Mouse (Mus musculus): Measurements from ENCODE around the gene Ksr1. TPM values are rescaled to one million over a fixed set of nuclear protein-coding genes. Genes with fewer than 3 reads are reported as not detected.
A peak's percentile ranks its signal among the peaks of the same experiment; 100 is the strongest.

Ksr1 gene
- polyA plus RNA-seq, 1 experiment = 28.1 TPM

DNA sequence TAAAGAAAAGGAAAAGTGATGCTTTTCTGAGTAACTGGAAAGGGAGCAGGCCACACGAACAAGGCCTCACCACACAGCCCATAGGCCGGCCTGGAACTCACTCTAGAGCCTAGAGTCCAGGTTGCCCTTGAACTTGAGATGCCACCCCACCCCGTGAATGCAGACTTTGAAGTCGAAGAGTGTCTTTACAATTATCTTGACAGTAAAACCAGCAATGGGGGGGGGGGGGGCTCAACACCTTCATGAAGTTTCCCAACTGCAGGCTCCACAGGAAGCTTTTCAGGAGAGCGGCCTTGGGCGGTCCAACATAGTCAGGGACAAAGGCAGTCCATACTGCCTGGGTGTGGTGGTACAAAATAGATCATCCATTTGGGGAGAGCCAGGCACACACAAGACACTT lies 7.6 kb downstream of the Ksr1 start:
- no peak for DNase-seq
- no peaks in the 10 kb centered on the region for H3K27me3 ChIP-seq (ENCODE audit: control insufficient read depth, insufficient read depth, low read length)
- 93% methylated on average over 6 of the region's 6 CpGs for whole genome bisulfite sequencing
- H3K4me1 ChIP-seq (replicated peaks; ENCODE audit: control insufficient read depth, insufficient read depth, low read length) = peaks cover 35% of the 10 kb centered on the region
- H3K36me3 ChIP-seq (ENCODE audit: control insufficient read depth, insufficient read depth, low read length) = no peaks in the 10 kb centered on the region
- H3K4me3 ChIP-seq (ENCODE audit: control insufficient read depth, insufficient read depth, low read length) = no peak overlapping the region
- TF ChIP-seq CTCF (IDR thresholded peaks at IDR 0.05; ENCODE audit: borderline replicate concordance, control insufficient read depth, extremely low read depth, insufficient read depth, low read length, poor library complexity) (no peak), POLR2A (IDR thresholded peaks at IDR 0.05; ENCODE audit: control insufficient read depth, extremely low read depth, insufficient read depth, low read length, poor library complexity) (no peak)
- H3K27ac ChIP-seq (ENCODE audit: control insufficient read depth, insufficient read depth, low read length) = no peak overlapping the region

DNA sequence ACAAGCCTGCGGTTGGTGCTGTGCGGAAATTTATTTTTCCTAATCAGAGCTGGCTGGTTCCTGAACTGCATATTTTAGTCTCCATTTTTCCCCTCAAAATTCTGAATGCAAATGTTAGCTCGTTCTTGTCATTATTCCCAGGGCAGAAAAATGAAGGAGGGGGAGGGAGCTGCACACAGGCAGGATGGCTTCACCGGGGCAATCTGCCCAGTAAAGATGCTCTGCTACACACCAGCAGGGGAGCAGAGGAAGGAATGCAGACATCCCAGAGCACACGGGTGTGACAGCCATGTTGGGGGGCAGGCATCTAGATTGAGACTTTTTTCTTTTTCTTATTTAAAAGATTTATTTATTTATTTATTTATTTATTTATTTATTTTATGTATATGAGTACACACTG lies 9.0 kb downstream of the Ksr1 start:
- H3K27me3 ChIP-seq (ENCODE audit: control insufficient read depth, insufficient read depth, low read length) = no peaks in the 10 kb centered on the region
- no peak overlapping the region for H3K4me3 ChIP-seq (ENCODE audit: control insufficient read depth, insufficient read depth, low read length)
- H3K36me3 ChIP-seq (ENCODE audit: control insufficient read depth, insufficient read depth, low read length) = no peaks in the 10 kb centered on the region
- DNase-seq = no peak
- H3K4me1 ChIP-seq (replicated peaks; ENCODE audit: control insufficient read depth, insufficient read depth, low read length) = peaks cover 38% of the 10 kb centered on the region
- over 99% methylated on average over 5 of the region's 5 CpGs for WGBS
- no peak for TF ChIP-seq CTCF (IDR thresholded peaks at IDR 0.05; ENCODE audit: borderline replicate concordance, control insufficient read depth, extremely low read depth, insufficient read depth, low read length, poor library complexity)
- no peak for TF ChIP-seq POLR2A (IDR thresholded peaks at IDR 0.05; ENCODE audit: control insufficient read depth, extremely low read depth, insufficient read depth, low read length, poor library complexity)
- H3K27ac ChIP-seq (ENCODE audit: control insufficient read depth, insufficient read depth, low read length) = no peak overlapping the region

DNA sequence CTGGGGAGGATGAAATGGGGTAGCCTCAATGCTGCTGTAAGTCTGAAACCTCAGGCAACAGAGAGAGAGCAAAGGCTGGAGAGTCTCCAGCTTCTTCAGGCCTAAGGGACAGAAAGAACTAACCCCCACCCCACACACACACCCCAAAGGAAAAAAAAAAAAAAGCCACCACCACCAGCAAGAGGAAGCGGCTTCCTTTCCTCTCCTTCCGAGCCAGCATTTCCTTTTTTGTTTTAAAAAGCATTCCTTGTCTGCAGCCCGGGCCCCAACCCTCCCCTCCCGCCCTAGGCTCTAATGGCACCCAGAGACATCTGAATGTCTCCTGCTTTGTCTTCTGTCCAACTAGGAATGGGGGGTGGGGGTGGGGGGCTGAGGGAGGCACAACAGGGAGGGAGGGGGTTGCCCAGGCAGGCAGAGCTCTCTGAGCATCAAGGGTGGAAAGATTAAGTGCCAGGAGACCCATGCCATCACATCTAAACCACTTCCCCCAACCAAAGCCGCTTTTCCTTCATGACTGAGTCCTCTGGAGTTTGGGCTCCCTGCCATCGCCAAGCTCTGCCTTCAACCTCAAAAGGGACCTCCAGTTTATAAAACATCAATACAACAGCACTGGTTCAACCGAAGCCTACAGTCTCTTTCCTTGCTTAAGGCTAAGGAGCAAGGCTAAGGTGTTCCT lies 10.4 kb downstream of the Ksr1 start:
- peak overlapping the region; percentile 17; the same call in 1 of the 2 replicates for H3K27ac ChIP-seq (ENCODE audit: control insufficient read depth, insufficient read depth, low read length)
- no peak overlapping the region for H3K4me3 ChIP-seq (ENCODE audit: control insufficient read depth, insufficient read depth, low read length)
- WGBS = 7% methylated on average over 7 of the region's 7 CpGs
- H3K27me3 ChIP-seq (ENCODE audit: control insufficient read depth, insufficient read depth, low read length) = no peaks in the 10 kb centered on the region
- TF ChIP-seq POLR2A (IDR thresholded peaks at IDR 0.05; ENCODE audit: control insufficient read depth, extremely low read depth, insufficient read depth, low read length, poor library complexity) (no peak), CTCF (IDR thresholded peaks at IDR 0.05; ENCODE audit: borderline replicate concordance, control insufficient read depth, extremely low read depth, insufficient read depth, low read length, poor library complexity) (no peak)
- H3K36me3 ChIP-seq (ENCODE audit: control insufficient read depth, insufficient read depth, low read length) = no peaks in the 10 kb centered on the region
- H3K4me1 ChIP-seq (replicated peaks; ENCODE audit: control insufficient read depth, insufficient read depth, low read length) = peaks cover 39% of the 10 kb centered on the region
- DNase-seq = no peak

DNA sequence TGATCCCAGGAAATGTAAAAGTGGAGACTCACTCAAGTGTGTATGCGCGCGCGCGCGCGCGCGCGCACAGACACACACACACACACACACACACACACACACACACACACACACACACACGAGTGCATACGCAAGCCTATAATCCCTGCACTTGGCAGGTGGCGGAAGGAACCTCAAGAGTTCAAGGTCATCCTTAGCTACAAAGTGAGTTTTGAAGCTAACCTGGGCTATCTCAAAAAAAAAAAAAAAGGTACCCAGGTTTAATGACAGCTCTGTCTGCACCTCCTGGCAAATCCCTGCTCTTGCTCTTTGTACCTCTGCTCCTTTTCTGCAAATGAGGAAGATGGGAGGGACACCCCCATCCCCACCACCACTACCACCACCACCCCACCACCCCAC lies 11.1 kb downstream of the Ksr1 start:
- 98% methylated on average over 13 of the region's 13 CpGs for WGBS
- peaks cover 46% of the 10 kb centered on the region for H3K4me1 ChIP-seq (replicated peaks; ENCODE audit: control insufficient read depth, insufficient read depth, low read length)
- TF ChIP-seq CTCF (IDR thresholded peaks at IDR 0.05; ENCODE audit: borderline replicate concordance, control insufficient read depth, extremely low read depth, insufficient read depth, low read length, poor library complexity) (no peak), POLR2A (IDR thresholded peaks at IDR 0.05; ENCODE audit: control insufficient read depth, extremely low read depth, insufficient read depth, low read length, poor library complexity) (no peak)
- DNase-seq = no peak
- H3K27me3 ChIP-seq (ENCODE audit: control insufficient read depth, insufficient read depth, low read length) = no peaks in the 10 kb centered on the region
- H3K36me3 ChIP-seq (ENCODE audit: control insufficient read depth, insufficient read depth, low read length) = no peaks in the 10 kb centered on the region
- no peak overlapping the region for H3K4me3 ChIP-seq (ENCODE audit: control insufficient read depth, insufficient read depth, low read length)
- H3K27ac ChIP-seq (ENCODE audit: control insufficient read depth, insufficient read depth, low read length) = no peak overlapping the region

DNA sequence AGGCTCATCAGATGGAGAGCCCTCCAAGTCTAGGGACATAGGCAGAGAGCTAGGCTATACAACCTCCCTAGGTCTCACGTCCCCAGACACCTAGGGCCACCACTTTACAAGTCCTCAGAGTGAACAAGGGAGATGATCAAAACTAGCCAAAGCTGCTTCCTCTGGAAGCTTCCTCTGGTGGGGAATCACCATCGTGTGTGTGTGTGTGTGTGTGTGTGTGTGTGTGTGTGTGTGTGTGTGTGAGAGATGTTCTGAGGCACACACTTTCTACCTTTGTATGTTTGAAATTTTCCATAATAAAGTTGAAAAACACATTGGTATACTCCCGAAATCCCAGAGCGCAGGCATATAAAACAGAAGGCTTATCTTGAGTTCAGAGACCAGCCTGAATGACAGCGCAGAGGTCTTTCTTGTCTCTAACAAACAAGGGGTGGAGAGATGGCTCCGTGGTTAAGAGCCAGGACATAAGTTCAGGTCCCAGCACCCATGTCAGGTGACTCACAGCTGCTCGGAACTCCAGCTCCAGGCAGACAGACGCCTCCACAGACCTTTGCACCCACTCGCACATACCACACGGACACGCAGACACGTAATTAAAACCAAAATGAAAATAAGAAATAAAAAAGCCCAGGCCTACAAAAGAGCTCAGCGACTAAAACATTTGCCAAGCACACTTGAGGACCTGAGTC lies 11.6 kb downstream of the Ksr1 start:
- H3K4me1 ChIP-seq (replicated peaks; ENCODE audit: control insufficient read depth, insufficient read depth, low read length) = peaks cover 51% of the 10 kb centered on the region
- no peak for TF ChIP-seq CTCF (IDR thresholded peaks at IDR 0.05; ENCODE audit: borderline replicate concordance, control insufficient read depth, extremely low read depth, insufficient read depth, low read length, poor library complexity)
- TF ChIP-seq POLR2A (IDR thresholded peaks at IDR 0.05; ENCODE audit: control insufficient read depth, extremely low read depth, insufficient read depth, low read length, poor library complexity) = no peak
- WGBS = 80% methylated on average over 13 of the region's 13 CpGs
- no peaks in the 10 kb centered on the region for H3K36me3 ChIP-seq (ENCODE audit: control insufficient read depth, insufficient read depth, low read length)
- DNase-seq = no peak
- no peaks in the 10 kb centered on the region for H3K27me3 ChIP-seq (ENCODE audit: control insufficient read depth, insufficient read depth, low read length)
- no peak overlapping the region for H3K27ac ChIP-seq (ENCODE audit: control insufficient read depth, insufficient read depth, low read length)
- no peak overlapping the region for H3K4me3 ChIP-seq (ENCODE audit: control insufficient read depth, insufficient read depth, low read length)

DNA sequence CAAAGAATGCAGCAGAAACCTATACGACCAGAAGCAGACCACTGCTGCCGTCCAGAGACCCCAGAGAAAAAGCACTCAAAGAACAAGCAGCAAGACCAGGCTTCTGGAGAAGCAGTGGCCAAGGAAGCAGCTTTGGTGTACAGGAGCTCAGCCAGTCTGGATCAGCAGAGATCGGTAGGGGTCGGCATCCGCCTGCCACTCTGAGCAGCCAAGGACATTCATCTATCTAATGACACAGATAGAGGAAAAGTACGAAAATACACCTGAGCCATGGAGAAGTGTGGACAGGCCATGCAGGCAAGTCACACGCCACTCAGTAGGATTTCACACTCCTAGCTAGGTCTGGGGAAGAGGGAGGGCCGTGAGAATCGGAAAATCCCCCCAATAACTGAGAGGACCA lies 12.2 kb downstream of the Ksr1 start:
- WGBS = 96% methylated on average over 9 of the region's 9 CpGs
- DNase-seq = no peak
- Histone ChIP-seq H3K36me3 (ENCODE audit: control insufficient read depth, insufficient read depth, low read length) (no peaks in the 10 kb centered on the region), H3K27me3 (ENCODE audit: control insufficient read depth, insufficient read depth, low read length) (no peaks in the 10 kb centered on the region), H3K4me3 (ENCODE audit: control insufficient read depth, insufficient read depth, low read length) (no peak overlapping the region), H3K27ac (ENCODE audit: control insufficient read depth, insufficient read depth, low read length) (no peak overlapping the region), H3K4me1 (replicated peaks; ENCODE audit: control insufficient read depth, insufficient read depth, low read length) (peaks cover 57% of the 10 kb centered on the region)
- TF ChIP-seq CTCF (IDR thresholded peaks at IDR 0.05; ENCODE audit: borderline replicate concordance, control insufficient read depth, extremely low read depth, insufficient read depth, low read length, poor library complexity) (no peak), POLR2A (IDR thresholded peaks at IDR 0.05; ENCODE audit: control insufficient read depth, extremely low read depth, insufficient read depth, low read length, poor library complexity) (no peak)
